Mouse (Mus musculus): ENCODE results near the gene Toporsl. TPM values are rescaled to one million over a fixed set of nuclear protein-coding genes. Genes with fewer than 3 reads are reported as not detected.

Gene Toporsl
- polyA plus RNA-seq, 1 experiment from 2014 or later, result not detected

GRCm38 (mm10) chr4:52660701-52661117 is 64.6 kb downstream of the Toporsl start:
- peak; percentile 93 for ATAC-seq
- Histone ChIP-seq H3K4me1 (replicated peaks) (peaks cover 6% of the 10 kb centered on the region; the same call in 1 of the 2 replicates), H3K27ac (no peak overlapping the region), H3K27me3 (no peaks in the 10 kb centered on the region), H3K9ac (replicated peaks) (no peak overlapping the region), H3K4me3 (replicated peaks) (no peak overlapping the region), H3K9me3 (no peaks in the 10 kb centered on the region), H3K36me3 (no peaks in the 10 kb centered on the region), H3K4me2 (replicated peaks) (peak overlapping the region; percentile 29)
- 3% methylated on average over 3 of the region's 3 CpGs for WGBS

GRCm38 (mm10) chr4:52661311-52661710 is 65.2 kb downstream of the Toporsl start:
- H3K9me3 ChIP-seq, result no peaks in the 10 kb centered on the region
- H3K4me2 ChIP-seq (replicated peaks), result peak overlapping the region; percentile 29; the same call in 1 of the 2 replicates
- ATAC-seq, result no peak
- no peak overlapping the region for H3K27ac ChIP-seq
- no peak overlapping the region for H3K4me3 ChIP-seq (replicated peaks)
- 58% methylated on average over 5 of the region's 5 CpGs for WGBS
- H3K36me3 ChIP-seq, result no peaks in the 10 kb centered on the region
- H3K9ac ChIP-seq (replicated peaks), result no peak overlapping the region
- peaks cover 6% of the 10 kb centered on the region; the same call in 1 of the 2 replicates for H3K4me1 ChIP-seq (replicated peaks)
- no peaks in the 10 kb centered on the region for H3K27me3 ChIP-seq

Other genes starting within 250 kb of the Toporsl start
- gene Smc2, start 157.0 kb upstream of the Toporsl start, polyA plus RNA-seq (2015; fragmentation: Nextera tagmentation; extraction: Ambion mirVana), result 103 and 117 TPM in 2 replicates
- gene Vma21-ps, start 99.0 kb upstream of the Toporsl start, polyA plus RNA-seq (2015; fragmentation: Nextera tagmentation; extraction: Ambion mirVana), result 1.9 and 2.0 TPM in 2 replicates
- gene Olfr275, start 218.3 kb downstream of the Toporsl start, polyA plus RNA-seq (2015; fragmentation: Nextera tagmentation; extraction: Ambion mirVana), result not detected in 2 replicates

Measured in midbrain, embryonic 13.5 days (tissue).